Mouse (Mus musculus): Measurements from ENCODE around the gene Cd6. TPM values are rescaled to one million over a fixed set of nuclear protein-coding genes. Genes with fewer than 3 reads are reported as not detected.

Gene Cd6
- total RNA-seq, 4 experiments from 2014 or later: 0.37 TPM; not detected in 3

- no peak for DNase-seq (ENCODE audit: low spot score)
Observed at GRCm38 (mm10) chr19:10763381-10764031, 66.4 kb downstream of the Cd6 start.

- DNase-seq (ENCODE audit: low spot score): no peak
Observed at GRCm38 (mm10) chr19:10762468-10762867, 67.4 kb downstream of the Cd6 start.

GRCm38 (mm10) chr19:10761794-10762415 is 68.0 kb downstream of the Cd6 start:
- no peak for DNase-seq (ENCODE audit: low spot score)

- peak; percentile 47 for DNase-seq (ENCODE audit: low spot score)
Observed at GRCm38 (mm10) chr19:10759983-10760831, 69.7 kb downstream of the Cd6 start.

- DNase-seq (ENCODE audit: low spot score): no peak
Observed at GRCm38 (mm10) chr19:10759525-10759924, 70.3 kb downstream of the Cd6 start.

- DNase-seq (ENCODE audit: low spot score): no peak
Observed at GRCm38 (mm10) chr19:10758708-10759107, 71.2 kb downstream of the Cd6 start.

- no peak for DNase-seq (ENCODE audit: low spot score)
Observed at GRCm38 (mm10) chr19:10757526-10757925, 72.3 kb downstream of the Cd6 start.

GRCm38 (mm10) chr19:10757125-10757524 is 72.7 kb downstream of the Cd6 start:
- DNase-seq (ENCODE audit: low spot score): no peak

- no peak for DNase-seq (ENCODE audit: low spot score)
Observed at GRCm38 (mm10) chr19:10752646-10753045, 77.2 kb downstream of the Cd6 start.

GRCm38 (mm10) chr19:10752106-10752505 is 77.8 kb downstream of the Cd6 start:
- no peak for DNase-seq (ENCODE audit: low spot score)

- DNase-seq (ENCODE audit: low spot score): no peak
Observed at GRCm38 (mm10) chr19:10751607-10752006, 78.3 kb downstream of the Cd6 start.

- no peak for DNase-seq (ENCODE audit: low spot score)
Observed at GRCm38 (mm10) chr19:10750161-10750560, 79.7 kb downstream of the Cd6 start.

GRCm38 (mm10) chr19:10749295-10749694 is 80.6 kb downstream of the Cd6 start:
- no peak for DNase-seq (ENCODE audit: low spot score)

- no peak for DNase-seq (ENCODE audit: low spot score)
Observed at GRCm38 (mm10) chr19:10748401-10749102, 81.3 kb downstream of the Cd6 start.

GRCm38 (mm10) chr19:10747718-10748117 is 82.1 kb downstream of the Cd6 start:
- DNase-seq (ENCODE audit: low spot score): no peak

GRCm38 (mm10) chr19:10747182-10747581 is 82.7 kb downstream of the Cd6 start:
- no peak for DNase-seq (ENCODE audit: low spot score)

GRCm38 (mm10) chr19:10742565-10742964 is 87.3 kb downstream of the Cd6 start:
- DNase-seq (ENCODE audit: low spot score): peak; percentile 38

GRCm38 (mm10) chr19:10742145-10742544 is 87.7 kb downstream of the Cd6 start:
- no peak for DNase-seq (ENCODE audit: low spot score)

- DNase-seq (ENCODE audit: low spot score): no peak
Observed at GRCm38 (mm10) chr19:10740641-10741440, 89.0 kb downstream of the Cd6 start.

- DNase-seq (ENCODE audit: low spot score): no peak
Observed at GRCm38 (mm10) chr19:10739916-10740315, 89.9 kb downstream of the Cd6 start.

All from heart, adult 8-10 months (tissue).